Mouse (Mus musculus) cerebellum, adult (tissue): ENCODE data around the gene Hlcs.

Experiments
- ATAC-seq: cut with Nextera tagmentation; 2 replicates; pipeline ENCODE4 v1.9.2; 2017; ENCODE audit warnings: mild to moderate bottlenecking, moderate library complexity, mixed read lengths; ENCODE audit not compliant: insufficient number of reproducible peaks, low FRiP score, low TSS enrichment

Gene Hlcs

DNA sequence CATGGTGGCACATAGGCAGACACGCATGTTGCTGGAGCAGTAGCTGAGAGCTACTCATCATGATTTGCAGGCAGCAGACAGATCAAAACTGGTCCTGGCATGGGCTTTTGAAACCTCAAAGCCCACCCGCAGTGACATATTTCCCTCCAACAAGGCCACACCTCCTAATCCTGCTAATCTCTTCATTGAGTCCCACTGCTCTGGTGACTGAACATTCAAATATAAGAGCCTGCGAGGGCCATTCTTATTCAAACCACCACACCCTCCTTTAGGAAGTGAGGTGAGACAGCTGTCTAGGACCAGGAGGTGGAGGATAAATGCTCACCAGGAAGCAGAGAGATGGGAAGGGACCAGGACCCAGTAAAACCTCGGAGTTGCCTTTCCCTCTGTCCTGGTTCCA lies 143.2 kb downstream of the Hlcs start:
- ATAC-seq, result no peak

DNA sequence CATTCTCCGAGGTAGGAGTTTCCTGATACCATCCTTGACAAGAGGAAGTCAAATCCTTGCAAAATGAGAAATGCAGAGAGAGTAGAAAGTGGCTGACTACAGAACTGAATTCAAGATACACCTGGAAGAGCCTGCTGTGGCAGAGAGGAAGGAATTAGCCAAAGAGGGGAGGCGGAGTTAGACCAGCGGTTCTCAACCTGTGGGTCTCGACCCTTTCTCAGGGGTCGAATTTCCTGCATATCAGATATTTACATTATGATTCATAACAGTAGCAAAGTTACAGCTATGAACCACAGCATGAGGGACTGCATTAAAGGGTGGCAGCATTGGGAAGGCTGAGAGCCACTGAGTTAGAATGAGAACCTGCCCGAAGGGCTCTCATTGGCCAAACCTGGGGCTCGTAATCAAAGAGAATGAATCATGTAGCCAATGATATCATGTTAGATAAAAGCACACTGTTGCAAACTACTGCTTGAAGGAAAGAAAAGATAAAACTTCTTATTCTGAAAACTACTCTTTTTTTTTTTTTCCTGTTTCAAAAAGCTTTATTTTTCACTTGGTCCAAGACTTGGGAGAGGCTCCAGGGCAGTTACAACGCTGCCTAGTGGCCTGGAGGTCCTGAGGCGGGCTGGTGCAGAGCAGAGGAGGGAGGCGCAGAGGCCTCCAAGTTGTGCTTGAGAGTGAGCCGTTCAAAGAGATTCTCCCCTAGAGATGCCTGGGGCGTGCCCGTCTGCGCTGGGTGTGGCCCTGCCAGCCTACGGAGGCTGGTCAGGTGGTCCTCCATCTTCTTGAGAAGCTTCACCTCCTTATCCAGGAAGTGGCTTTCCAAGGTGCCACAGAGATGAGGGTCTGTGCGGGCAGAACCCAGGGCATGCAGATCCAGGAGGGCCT lies 144.5 kb downstream of the Hlcs start:
- no peak for ATAC-seq

- no peak for ATAC-seq
Measured at GRCm38 (mm10) chr16:94164978-94165377, 148.4 kb downstream of the Hlcs start.

DNA sequence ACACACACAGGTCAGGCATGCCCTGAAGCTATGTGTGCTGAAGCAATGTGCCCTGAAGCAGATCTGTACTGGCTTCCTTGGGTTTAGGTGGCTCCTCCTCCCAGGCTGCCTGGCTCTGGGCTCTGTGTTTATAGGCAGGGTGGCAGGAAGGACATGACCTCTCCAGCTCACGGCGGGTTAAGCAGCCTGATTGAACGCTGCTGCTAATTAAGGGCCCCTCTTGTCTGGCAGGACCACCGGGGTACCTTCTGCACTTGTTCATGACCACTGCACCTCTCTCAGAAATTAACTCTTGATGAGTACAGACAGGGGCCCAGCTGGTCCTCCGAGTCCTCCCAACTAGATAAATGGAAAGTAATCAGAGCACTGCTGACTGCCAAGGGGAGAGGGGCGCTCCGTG lies 149.1 kb downstream of the Hlcs start:
- no peak for ATAC-seq

- no peak for ATAC-seq
Measured at GRCm38 (mm10) chr16:94163051-94163450, 150.3 kb downstream of the Hlcs start.

DNA sequence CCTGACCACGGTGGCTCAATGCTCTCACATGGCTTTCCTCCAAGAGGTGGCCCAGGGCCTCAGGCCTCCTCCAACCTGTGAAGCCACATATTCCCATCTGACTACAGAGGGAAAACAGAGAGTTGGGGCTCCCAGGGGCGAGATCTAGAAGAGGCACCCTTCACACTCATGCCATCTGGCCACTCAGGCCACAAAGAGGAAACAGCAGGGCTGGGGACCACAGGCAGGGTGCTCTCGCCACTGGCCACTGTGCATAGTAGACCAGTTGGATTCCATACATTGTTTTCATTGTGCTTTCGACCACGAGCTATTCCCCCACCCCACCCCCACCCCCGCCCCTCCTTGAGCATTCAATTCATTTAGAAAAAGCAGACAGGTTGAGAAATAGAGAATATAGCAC lies 151.4 kb downstream of the Hlcs start:
- ATAC-seq, result no peak

DNA sequence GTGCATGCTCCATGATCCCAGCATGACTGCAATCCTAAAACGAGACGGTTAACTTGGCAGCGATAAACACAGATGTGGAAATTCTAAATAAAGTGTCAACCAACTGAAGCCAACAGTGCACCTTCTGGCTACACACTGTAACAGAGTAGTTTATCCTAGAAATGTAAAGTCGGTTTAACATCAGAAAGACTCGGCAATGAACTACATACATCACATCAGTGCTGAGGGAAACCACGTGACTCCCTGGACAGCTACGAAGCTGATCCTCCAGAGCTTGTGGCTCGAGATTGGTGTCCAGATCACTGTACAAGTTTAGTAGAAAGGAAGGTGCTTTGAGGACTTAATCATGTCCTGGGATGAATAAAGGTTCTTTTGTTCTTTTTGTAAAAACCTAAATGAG lies 155.6 kb downstream of the Hlcs start:
- no peak for ATAC-seq

GRCm38 (mm10) chr16:94155041-94155653 lies 158.2 kb downstream of the Hlcs start:
- ATAC-seq, result peak; percentile 87

- no peak for ATAC-seq
Measured at GRCm38 (mm10) chr16:94150125-94151103, 163.0 kb downstream of the Hlcs start.

- ATAC-seq, result no peak
Measured at GRCm38 (mm10) chr16:94148139-94148538, 165.2 kb downstream of the Hlcs start.

- no peak for ATAC-seq
Measured at GRCm38 (mm10) chr16:94143325-94143724, 170.0 kb downstream of the Hlcs start.

GRCm38 (mm10) chr16:94140746-94141145 lies 172.6 kb downstream of the Hlcs start:
- no peak for ATAC-seq

GRCm38 (mm10) chr16:94134218-94134617 lies 179.2 kb downstream of the Hlcs start:
- ATAC-seq, result no peak

- ATAC-seq, result no peak
Measured at GRCm38 (mm10) chr16:94128236-94128835, 185.0 kb downstream of the Hlcs start.

- ATAC-seq, result no peak
Measured at GRCm38 (mm10) chr16:94126200-94126599, 187.2 kb downstream of the Hlcs start.

GRCm38 (mm10) chr16:94125172-94125981 lies 188.0 kb downstream of the Hlcs start:
- ATAC-seq, result no peak

GRCm38 (mm10) chr16:94123247-94123646 lies 190.1 kb downstream of the Hlcs start:
- 0 out of 2 replicates have a peak, but pooled peaks have one; percentile 38 for ATAC-seq

- no peak for ATAC-seq
Measured at GRCm38 (mm10) chr16:94122347-94122746, 191.0 kb downstream of the Hlcs start.

DNA sequence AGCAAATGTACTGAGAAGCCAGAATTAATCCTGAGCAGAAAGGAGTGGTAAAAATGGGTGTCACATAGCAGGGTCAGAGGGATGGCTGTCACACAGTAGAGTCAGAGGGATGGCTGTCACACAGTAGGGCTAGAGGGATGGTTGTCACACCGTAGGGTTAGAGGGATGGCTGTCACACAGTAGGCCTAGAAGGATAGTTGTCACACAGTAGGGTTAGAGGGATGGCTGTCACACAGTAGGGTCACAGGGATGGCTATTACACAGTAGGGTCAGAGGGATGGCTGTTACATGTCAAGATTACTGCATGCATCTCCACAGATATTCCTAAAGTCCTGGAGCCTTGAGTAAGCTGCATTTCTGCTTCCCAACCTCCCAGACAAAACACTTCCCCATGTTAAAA lies 195.0 kb downstream of the Hlcs start:
- no peak for ATAC-seq
